Mouse (Mus musculus): ENCODE measurements around the gene Erg28. TPM values are rescaled to one million over a fixed set of nuclear protein-coding genes. Genes with fewer than 3 reads are reported as not detected.

The Erg28 gene
- 17.2 to 32.8 TPM (median 25.8 TPM) in 3 replicates for total RNA-seq (2017)

DNA sequence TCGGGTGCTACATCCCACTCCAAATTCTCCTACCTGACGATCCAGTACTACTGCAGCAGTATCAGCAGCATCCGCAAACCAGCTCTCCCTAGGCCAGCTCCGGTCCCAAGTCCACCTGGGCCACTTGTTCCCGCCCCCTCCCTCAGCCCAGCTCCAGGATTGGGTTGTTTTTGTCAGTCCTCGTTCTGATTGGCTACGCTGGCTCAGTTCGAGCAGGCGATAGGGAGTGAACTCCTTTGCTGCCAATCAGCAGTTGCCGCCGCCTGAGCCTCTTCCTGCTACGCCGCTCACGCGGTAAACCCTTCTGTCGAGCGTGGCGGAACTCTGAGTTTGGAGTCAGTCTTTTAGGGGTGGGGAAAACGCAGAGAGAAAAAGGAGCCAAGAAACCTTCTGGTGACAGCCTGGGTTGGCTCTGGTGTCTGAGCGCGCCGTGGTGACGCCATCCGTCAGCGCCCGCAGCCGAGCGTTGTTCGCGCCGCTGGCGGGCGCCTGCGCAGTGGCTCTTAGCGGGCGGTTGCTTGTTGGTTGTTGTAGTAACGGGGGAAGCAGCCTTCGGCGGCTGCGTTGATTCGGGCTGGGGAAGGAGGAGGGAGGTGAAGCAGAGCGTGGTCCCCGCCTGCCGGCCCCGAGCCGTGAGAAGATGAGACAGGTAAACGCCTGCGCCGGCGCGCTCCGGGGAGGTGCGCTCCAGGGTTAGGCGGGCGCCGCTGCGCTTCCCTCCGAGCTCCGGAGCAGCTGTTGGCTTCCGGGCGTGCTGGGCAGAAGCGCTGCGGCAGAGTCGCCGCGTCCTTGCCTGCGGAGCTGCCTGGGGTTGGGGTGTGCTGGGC is at the start of gene Erg28, which contains the start of gene Ttll5:
Erg28 (minus strand) TSS at position 113 of the 827 bp plus-strand sequence.
Ttll5 (plus strand) TSS at position 222 of the 827 bp plus-strand sequence.
- ATAC-seq (replicated peaks; ENCODE audit: insufficient number of reproducible peaks, low FRiP score, low TSS enrichment, poor library complexity, severe bottlenecking) = peak; percentile 94

DNA sequence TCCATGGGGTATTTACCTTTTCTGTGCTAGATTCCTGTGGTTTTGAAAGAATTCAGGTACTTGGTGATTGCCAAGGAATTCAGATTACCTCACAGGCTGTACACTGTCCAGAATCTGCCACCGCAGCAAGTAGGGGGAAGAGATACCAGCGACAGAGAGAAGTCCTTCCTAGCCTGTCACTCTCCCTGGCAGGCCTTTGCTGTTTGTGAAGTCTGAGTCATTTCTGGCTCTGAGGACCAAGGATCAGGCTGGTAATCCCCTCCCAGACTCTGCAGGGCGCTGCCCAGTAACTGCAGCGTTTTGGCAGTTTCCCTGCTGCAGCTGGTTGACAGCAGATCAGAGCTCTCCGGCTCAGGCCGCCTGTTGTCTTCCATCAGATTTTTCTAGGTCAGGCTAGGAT is 45.1 kb upstream of the Erg28 start:
- ATAC-seq (replicated peaks; ENCODE audit: insufficient number of reproducible peaks, low FRiP score, low TSS enrichment, poor library complexity, severe bottlenecking) = no peak

GRCm38 (mm10) chr12:85867125-85867524 is 42.8 kb upstream of the Erg28 start:
- no peak for ATAC-seq (replicated peaks; ENCODE audit: insufficient number of reproducible peaks, low FRiP score, low TSS enrichment, poor library complexity, severe bottlenecking)

DNA sequence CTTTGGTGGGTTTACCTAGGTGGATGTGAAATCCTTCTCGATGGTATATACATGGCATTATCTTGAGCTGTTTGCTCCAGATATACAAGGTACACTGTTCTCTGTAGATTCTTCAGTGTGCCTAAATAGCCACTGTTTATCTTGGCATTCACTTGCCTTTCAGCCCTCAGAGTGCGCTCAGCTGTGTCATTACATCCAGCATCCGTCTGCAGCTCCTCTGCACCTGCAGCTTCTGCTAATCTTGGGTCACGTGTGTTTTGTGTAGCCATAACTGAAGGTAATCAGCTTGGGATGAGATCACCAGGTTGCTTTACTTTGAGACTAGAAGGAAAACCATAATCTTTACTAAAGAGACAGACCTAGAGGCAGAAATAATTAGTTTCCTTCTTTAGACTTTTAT is 42.3 kb upstream of the Erg28 start:
- no peak for ATAC-seq (replicated peaks; ENCODE audit: insufficient number of reproducible peaks, low FRiP score, low TSS enrichment, poor library complexity, severe bottlenecking)

DNA sequence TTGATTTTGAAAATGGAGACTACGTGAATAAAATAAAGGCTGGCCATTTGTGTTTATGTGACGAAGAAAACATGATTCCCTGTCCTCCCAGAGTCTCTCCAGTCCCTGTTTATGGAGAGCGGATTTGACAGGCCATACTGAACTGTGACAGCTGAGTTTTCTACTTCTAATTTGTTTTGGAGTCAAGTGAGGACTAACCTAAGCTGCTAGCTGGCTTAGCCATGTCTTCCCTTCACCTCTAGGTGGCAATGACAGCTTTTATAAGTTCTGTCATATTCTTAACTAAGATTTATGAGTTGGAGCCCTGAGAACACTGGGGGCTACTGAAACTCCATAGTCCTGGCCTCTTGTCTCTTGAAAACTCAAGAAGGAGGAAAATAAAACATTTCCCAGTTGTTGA is 41.2 kb upstream of the Erg28 start:
- no peak for ATAC-seq (replicated peaks; ENCODE audit: insufficient number of reproducible peaks, low FRiP score, low TSS enrichment, poor library complexity, severe bottlenecking)

- ATAC-seq (replicated peaks; ENCODE audit: insufficient number of reproducible peaks, low FRiP score, low TSS enrichment, poor library complexity, severe bottlenecking) = no peak
These were observed 38.2 kb upstream of the Erg28 start for GRCm38 (mm10) chr12:85862514-85862913.

DNA sequence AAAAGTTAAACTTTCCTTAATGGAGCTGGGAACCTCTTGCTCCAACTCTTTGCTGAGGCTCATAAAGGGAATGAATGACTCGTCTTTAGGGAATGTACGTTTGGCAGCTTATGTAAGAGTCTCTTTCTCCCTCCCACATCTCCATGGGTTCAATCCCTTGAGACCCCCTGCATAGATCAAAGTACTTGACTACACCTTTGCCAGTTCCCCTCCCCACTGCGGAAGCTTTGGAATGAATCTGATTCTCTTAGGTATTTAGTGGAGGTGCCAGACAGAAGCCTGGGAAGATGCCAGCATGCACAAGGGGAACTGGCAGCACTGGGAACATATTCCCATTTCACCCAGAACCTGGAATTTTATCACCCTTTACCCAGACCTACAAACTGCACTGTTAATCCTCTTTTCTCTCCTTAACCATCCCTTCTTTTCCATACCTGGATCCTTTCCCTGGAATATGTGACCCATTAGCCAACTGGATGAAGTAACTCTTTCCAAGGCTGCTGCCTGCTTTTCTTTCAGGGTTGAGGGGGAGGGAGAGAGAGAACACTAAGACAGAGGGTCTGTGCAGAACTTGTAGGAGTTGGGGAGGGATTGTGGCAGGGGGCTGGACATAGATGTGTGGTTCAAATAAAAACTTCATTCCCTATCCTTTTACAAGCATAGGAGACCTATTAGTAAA is 35.3 kb upstream of the Erg28 start:
- ATAC-seq (replicated peaks; ENCODE audit: insufficient number of reproducible peaks, low FRiP score, low TSS enrichment, poor library complexity, severe bottlenecking) = no peak

DNA sequence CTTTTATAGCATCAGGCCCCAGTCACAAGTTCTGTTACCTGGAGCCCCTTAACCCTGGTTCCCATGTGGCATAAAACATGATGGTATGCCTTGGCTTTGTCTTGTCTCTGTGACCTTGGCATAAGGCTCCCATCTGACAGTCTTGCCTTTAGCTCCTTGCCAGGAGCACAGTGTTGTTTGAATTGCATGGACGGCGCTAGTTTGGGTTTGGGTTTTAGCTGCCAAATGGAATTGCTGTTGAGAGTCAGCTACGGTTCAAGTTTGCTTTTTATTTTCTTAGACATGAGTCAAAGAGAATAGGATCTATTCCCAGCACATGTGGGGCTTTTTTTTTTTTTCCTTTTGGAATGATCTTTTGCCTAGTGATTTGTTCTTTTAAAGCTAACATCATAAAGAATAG is 34.8 kb upstream of the Erg28 start:
- no peak for ATAC-seq (replicated peaks; ENCODE audit: insufficient number of reproducible peaks, low FRiP score, low TSS enrichment, poor library complexity, severe bottlenecking)

- ATAC-seq (replicated peaks; ENCODE audit: insufficient number of reproducible peaks, low FRiP score, low TSS enrichment, poor library complexity, severe bottlenecking) = no peak
These were observed 33.0 kb upstream of the Erg28 start for GRCm38 (mm10) chr12:85857300-85857699.

GRCm38 (mm10) chr12:85854271-85854670 is 29.9 kb upstream of the Erg28 start:
- no peak for ATAC-seq (replicated peaks; ENCODE audit: insufficient number of reproducible peaks, low FRiP score, low TSS enrichment, poor library complexity, severe bottlenecking)

- no peak for ATAC-seq (replicated peaks; ENCODE audit: insufficient number of reproducible peaks, low FRiP score, low TSS enrichment, poor library complexity, severe bottlenecking)
These were observed 29.5 kb upstream of the Erg28 start for GRCm38 (mm10) chr12:85853836-85854235.

DNA sequence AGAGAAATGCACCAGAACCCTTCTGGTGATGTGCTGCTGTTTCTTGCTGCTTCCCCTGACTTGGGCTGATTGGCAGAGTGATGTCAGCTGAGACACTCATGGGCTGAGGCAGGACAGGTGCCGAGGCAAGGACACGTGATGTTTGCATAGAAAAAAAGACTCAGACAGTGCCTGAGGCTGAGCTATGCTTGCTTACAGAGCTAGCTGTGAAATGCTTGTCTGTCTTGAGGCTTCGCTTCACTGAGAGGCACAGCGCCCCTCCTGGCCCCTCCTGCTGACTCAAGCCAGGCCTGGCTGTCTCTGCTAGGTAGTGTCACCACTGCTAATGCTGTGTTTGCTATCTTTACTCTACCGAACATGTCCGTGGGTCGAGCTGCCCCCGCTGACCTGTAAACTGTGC is 26.3 kb upstream of the Erg28 start:
- no peak for ATAC-seq (replicated peaks; ENCODE audit: insufficient number of reproducible peaks, low FRiP score, low TSS enrichment, poor library complexity, severe bottlenecking)

DNA sequence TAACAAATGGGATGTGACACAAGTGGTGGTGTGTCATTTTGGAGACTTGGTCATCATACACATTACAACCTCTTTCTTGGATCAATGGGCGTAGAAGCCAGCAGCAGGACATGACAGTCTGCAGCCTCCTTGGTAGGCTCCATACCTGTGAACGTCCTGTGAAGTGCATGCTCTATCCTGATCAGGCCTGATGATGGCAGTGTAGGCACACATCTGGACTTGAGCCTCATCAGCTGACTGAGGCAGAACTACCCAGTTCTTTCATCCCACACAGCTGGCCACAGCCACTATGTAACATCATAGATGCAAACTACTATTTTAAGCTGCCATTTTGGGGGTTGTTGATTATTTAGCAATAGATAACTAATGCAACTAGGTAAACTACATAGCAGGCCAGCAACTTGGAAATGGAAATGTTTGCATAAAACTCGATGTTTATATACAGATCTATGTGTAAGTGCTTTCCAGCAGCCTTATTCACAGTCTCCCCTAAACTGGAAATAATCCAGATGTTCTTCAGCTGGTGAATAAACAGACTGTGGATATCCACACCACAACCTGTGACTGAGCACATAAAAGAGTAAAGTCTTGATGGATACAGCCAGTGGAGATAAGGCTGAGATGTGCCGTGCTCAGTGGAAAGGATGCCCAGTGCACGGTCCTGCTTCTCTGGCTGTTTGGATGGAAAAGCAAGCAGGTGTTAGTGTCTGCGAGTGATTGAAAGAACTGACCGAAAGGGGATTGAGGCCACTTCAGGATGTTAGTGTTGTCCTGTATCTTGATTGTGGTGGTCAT is 24.0 kb upstream of the Erg28 start:
- ATAC-seq (replicated peaks; ENCODE audit: insufficient number of reproducible peaks, low FRiP score, low TSS enrichment, poor library complexity, severe bottlenecking) = 0 out of 2 replicates have a peak, but pooled peaks have one; percentile 22

DNA sequence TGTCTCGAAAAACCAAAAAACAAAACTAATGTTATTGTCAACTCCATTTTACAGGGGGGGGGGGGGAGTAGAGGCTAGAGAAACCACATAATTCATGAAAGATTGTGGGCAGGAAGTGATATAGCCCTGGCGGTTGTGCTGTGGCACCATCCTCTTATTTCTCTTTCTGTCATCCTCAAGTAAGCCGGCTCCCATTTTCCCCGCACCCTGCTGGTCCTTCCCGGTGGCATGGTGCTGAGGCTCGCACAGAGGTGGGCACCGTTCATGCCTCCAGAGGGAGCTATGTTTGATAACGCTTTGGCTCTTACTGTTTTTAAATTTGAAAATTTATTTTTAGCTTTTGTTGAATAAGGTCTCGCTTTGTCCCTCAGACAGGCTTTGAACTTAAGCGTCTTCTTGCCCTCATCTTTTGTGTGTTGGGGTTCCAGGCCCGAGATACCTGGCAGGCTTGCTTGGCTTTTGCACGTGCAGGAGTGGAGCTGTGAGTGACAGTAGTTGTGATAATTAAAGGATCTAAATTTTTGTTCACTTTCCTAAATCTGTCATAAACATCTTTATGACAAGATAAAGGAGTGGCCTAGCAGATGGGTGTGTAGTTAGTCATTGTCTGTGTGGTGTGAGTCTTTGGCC is 15.1 kb upstream of the Erg28 start:
- ATAC-seq (replicated peaks; ENCODE audit: insufficient number of reproducible peaks, low FRiP score, low TSS enrichment, poor library complexity, severe bottlenecking) = no peak

DNA sequence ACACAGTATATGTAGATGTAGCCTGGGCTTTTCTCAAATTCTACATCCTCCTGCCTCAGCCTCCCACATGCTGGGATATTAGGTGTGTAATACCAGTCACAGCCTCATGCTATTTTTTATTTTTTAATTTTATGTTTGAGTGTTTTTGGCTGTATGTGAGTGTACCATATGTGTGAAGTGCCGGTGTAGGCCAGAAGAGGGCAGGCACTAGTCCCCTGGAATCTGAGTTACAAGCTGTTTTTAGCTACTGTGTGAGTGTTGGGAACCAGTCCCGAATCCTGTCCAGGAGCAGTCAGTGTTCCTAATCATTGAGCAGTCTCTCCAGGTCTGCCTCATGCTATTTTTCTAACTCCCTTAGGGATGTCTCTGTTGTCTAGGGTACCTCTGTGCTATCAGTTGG is 13.4 kb upstream of the Erg28 start:
- ATAC-seq (replicated peaks; ENCODE audit: insufficient number of reproducible peaks, low FRiP score, low TSS enrichment, poor library complexity, severe bottlenecking) = no peak

DNA sequence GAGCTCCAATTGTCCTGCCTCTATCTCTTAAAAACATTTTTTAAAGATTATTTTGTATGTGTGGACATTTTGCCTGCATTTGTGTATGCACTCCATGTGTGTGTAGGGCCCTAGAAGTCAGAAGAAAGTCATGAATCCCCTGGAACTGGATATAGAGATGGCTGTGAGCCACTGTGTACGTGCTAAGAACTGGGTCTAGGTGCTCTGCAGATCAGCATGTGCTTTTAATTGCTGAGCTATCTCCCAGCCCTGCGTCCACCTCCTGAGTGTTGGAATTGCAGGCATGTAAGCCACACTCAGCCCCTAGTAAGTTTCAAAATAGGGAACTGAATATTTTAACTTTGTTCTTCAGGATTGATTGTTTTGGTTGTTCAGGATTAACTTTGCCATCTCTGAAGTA is 10.2 kb upstream of the Erg28 start:
- ATAC-seq (replicated peaks; ENCODE audit: insufficient number of reproducible peaks, low FRiP score, low TSS enrichment, poor library complexity, severe bottlenecking) = no peak

- ATAC-seq (replicated peaks; ENCODE audit: insufficient number of reproducible peaks, low FRiP score, low TSS enrichment, poor library complexity, severe bottlenecking) = no peak
These were observed 6.3 kb upstream of the Erg28 start for GRCm38 (mm10) chr12:85830691-85831090.

DNA sequence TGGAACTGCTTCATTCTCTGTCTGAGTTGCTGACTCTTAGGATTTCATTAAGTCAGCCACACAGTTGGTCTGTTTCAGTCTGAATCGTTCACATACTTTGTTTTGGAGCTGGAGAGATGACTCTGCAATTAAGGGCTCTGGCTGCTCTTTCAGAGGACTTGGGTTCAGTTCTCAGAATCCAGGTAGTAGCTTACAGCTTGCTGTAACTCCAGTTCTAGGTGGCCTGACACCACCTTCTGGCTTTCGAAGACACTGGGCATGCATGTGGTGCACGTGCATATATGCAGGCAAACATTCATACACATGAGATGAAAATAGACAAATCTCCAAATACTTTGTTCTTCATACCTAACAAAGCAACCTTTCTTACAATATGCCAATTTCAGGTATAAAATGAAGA is 5.5 kb upstream of the Erg28 start:
- ATAC-seq (replicated peaks; ENCODE audit: insufficient number of reproducible peaks, low FRiP score, low TSS enrichment, poor library complexity, severe bottlenecking) = no peak

GRCm38 (mm10) chr12:85828856-85829255 is 4.5 kb upstream of the Erg28 start:
- no peak for ATAC-seq (replicated peaks; ENCODE audit: insufficient number of reproducible peaks, low FRiP score, low TSS enrichment, poor library complexity, severe bottlenecking)

All from monocyte, adult 5-6 weeks (primary cell).